Mouse (Mus musculus) cerebellum, adult 11-12 months (tissue): ENCODE results near the gene Sdcbp2.

ENCODE experiments used
- DNase-seq: peaks from one replicate; pipeline ENCODE4 v3.0.0; 2022

The Sdcbp2 gene

GRCm38 (mm10) chr2:151632159-151632814 lies 59.9 kb downstream of the Sdcbp2 start, which contains the start of gene Snph:
TSS of gene Snph (minus strand) at chr2:151632593.
- DNase-seq: peak; percentile 82

GRCm38 (mm10) chr2:151632982-151633381 lies 60.6 kb downstream of the Sdcbp2 start:
- no peak for DNase-seq

GRCm38 (mm10) chr2:151634903-151635302 lies 62.5 kb downstream of the Sdcbp2 start:
- DNase-seq: no peak

- peak; percentile 38 for DNase-seq
These were observed 63.1 kb downstream of the Sdcbp2 start for GRCm38 (mm10) chr2:151635362-151636014.

GRCm38 (mm10) chr2:151636015-151636402 lies 63.6 kb downstream of the Sdcbp2 start:
- no peak for DNase-seq
